In the genomic region with DNA sequence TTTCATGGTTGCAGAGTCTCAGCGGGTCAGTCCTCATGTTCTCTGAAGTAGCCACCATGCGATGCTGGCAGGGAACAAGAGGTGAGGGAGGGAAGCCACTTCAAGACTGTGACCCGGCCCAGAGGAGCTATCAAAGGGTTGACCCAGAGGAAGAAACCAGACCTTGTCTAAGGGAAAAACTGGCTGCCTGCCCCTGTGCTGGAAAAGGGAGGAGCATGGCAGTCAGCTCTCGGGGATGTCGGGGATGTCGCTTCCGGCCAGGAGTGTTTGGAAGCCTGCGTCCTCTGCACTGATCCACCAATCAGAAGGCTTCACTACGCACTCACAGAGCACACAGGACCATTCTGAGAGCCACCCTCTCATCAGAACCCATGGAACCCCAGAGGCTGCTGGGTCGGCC, we compare ENCODE assay signal across 10 mouse cellular contexts. TPM values are rescaled to one million over a fixed set of nuclear protein-coding genes. Genes with fewer than 3 reads are reported as not detected.
DNase-seq lines count a peak whose midpoint lies in the region; ATAC-seq and TF ChIP-seq lines count a peak whose summit lies in the region.
"Had no signal": no experiment of that assay in that cellular context is flagged by ENCODE, and none has a peak within 500 bp of the region (broad histone marks: within the 10 kb centered on the region; RNA-seq: fewer than 3 reads in every experiment).

No protein-coding gene starts in this region.

- H3K4me1 ChIP-seq in kidney, postnatal 0 days (replicated peaks; ENCODE audit: insufficient read depth, low read length), result 0 out of 2 replicates have a peak, but pooled peaks cover 12% of the 10 kb centered on the region
- peaks cover 47% of the 10 kb centered on the region for H3K4me1 ChIP-seq in forebrain, embryonic 14.5 days (ENCODE audit: control insufficient read depth, insufficient read depth, low read length)
- H3K4me1 ChIP-seq in hindbrain, embryonic 15.5 days (replicated peaks), result peaks cover 64% of the 10 kb centered on the region
- peaks cover 16% of the 10 kb centered on the region for H3K4me1 ChIP-seq in midbrain, embryonic 16.5 days (ENCODE audit: control insufficient read depth, insufficient read depth, low read length)
- H3K4me1 ChIP-seq in cerebellum, adult 2 months (ENCODE audit: control insufficient read depth, insufficient read depth, low read length), result peaks cover 40% of the 10 kb centered on the region

- no peaks in the 10 kb centered on the region for H3K36me3 ChIP-seq in kidney, postnatal 0 days (ENCODE audit: insufficient read depth, low read length)
- H3K36me3 ChIP-seq in forebrain, embryonic 14.5 days (ENCODE audit: control insufficient read depth, insufficient read depth, low read length), result no peaks in the 10 kb centered on the region
- H3K36me3 ChIP-seq in hindbrain, embryonic 15.5 days, result no peaks in the 10 kb centered on the region
- H3K36me3 ChIP-seq in midbrain, embryonic 16.5 days (ENCODE audit: control insufficient read depth, insufficient read depth, low read length), result no peaks in the 10 kb centered on the region
- H3K36me3 ChIP-seq: embryonic facial prominence, embryonic 13.5 days had no signal

- no peak overlapping the region for H3K27ac ChIP-seq in kidney, postnatal 0 days
- H3K27ac ChIP-seq in forebrain, embryonic 14.5 days (ENCODE audit: low read depth, low read length), result no peak overlapping the region
- peak overlapping the region; percentile 30 for H3K27ac ChIP-seq in hindbrain, embryonic 15.5 days (replicated peaks)
- 0 out of 2 replicates have a peak overlapping the region, but pooled peaks have one; percentile 5 for H3K27ac ChIP-seq in midbrain, embryonic 16.5 days (ENCODE audit: low read length)
- no peak overlapping the region for H3K27ac ChIP-seq in cerebellum, adult 2 months (ENCODE audit: insufficient read depth, low read length)
- H3K27ac ChIP-seq: embryonic facial prominence, embryonic 13.5 days had no signal

- H3K9me3 ChIP-seq in kidney, postnatal 0 days (replicated peaks; ENCODE audit: low read length), result no peaks in the 10 kb centered on the region
- no peaks in the 10 kb centered on the region for H3K9me3 ChIP-seq in forebrain, embryonic 14.5 days (replicated peaks; ENCODE audit: control insufficient read depth, low read length)
- H3K9me3 ChIP-seq in hindbrain, embryonic 15.5 days, result no peaks in the 10 kb centered on the region
- no peaks in the 10 kb centered on the region for H3K9me3 ChIP-seq in midbrain, embryonic 16.5 days (replicated peaks; ENCODE audit: control insufficient read depth, low read length, poor library complexity, severe bottlenecking)
- H3K9me3 ChIP-seq: embryonic facial prominence, embryonic 13.5 days had no signal

- TF ChIP-seq POLR2A in cerebellum, adult 2 months (IDR thresholded peaks at IDR 0.05; ENCODE audit: borderline replicate concordance, insufficient read depth, low read length), result no peak

- no peaks in the 10 kb centered on the region for H3K27me3 ChIP-seq in kidney, postnatal 0 days (ENCODE audit: insufficient read depth, low read length)
- no peaks in the 10 kb centered on the region for H3K27me3 ChIP-seq in forebrain, embryonic 14.5 days (replicated peaks; ENCODE audit: control insufficient read depth, insufficient read depth, low read length)
- H3K27me3 ChIP-seq in hindbrain, embryonic 15.5 days, result no peaks in the 10 kb centered on the region
- H3K27me3 ChIP-seq in midbrain, embryonic 16.5 days (ENCODE audit: control insufficient read depth, insufficient read depth, low read depth, low read length), result no peaks in the 10 kb centered on the region
- H3K27me3 ChIP-seq in cerebellum, adult 2 months (ENCODE audit: control insufficient read depth, insufficient read depth, low read length), result no peaks in the 10 kb centered on the region
- H3K27me3 ChIP-seq: embryonic facial prominence, embryonic 13.5 days had no signal

- no peak overlapping the region for H3K4me3 ChIP-seq in kidney, postnatal 0 days (replicated peaks; ENCODE audit: low read depth, low read length)
- H3K4me3 ChIP-seq in forebrain, embryonic 14.5 days (ENCODE audit: low read depth, low read length), result no peak overlapping the region
- no peak overlapping the region for H3K4me3 ChIP-seq in hindbrain, embryonic 15.5 days
- no peak overlapping the region for H3K4me3 ChIP-seq in midbrain, embryonic 16.5 days (ENCODE audit: low read depth, low read length)
- no peak overlapping the region for H3K4me3 ChIP-seq in cerebellum, adult 2 months (replicated peaks; ENCODE audit: insufficient read depth, low read depth, low read length)
- H3K4me3 ChIP-seq: embryonic facial prominence, embryonic 13.5 days had no signal

- no peak overlapping the region for H3K4me2 ChIP-seq in kidney, postnatal 0 days (ENCODE audit: low read length)
- 0 out of 2 replicates have a peak overlapping the region, but pooled peaks have one; percentile 12 for H3K4me2 ChIP-seq in forebrain, embryonic 14.5 days (ENCODE audit: low read length)
- no peak overlapping the region for H3K4me2 ChIP-seq in hindbrain, embryonic 15.5 days
- no peak overlapping the region for H3K4me2 ChIP-seq in midbrain, embryonic 16.5 days (ENCODE audit: low read length)
- H3K4me2 ChIP-seq: embryonic facial prominence, embryonic 13.5 days had no signal

- H3K9ac ChIP-seq in kidney, postnatal 0 days (ENCODE audit: low read depth, low read length), result no peak overlapping the region
- no peak overlapping the region for H3K9ac ChIP-seq in forebrain, embryonic 14.5 days (ENCODE audit: low read length)
- no peak overlapping the region for H3K9ac ChIP-seq in hindbrain, embryonic 15.5 days
- no peak overlapping the region for H3K9ac ChIP-seq in midbrain, embryonic 16.5 days (ENCODE audit: low read depth, low read length)
- H3K9ac ChIP-seq: embryonic facial prominence, embryonic 13.5 days had no signal

- ATAC-seq in kidney, postnatal 0 days (replicated peaks; ENCODE audit: low FRiP score, low read depth), result no peak
- no peak for ATAC-seq in forebrain, embryonic 14.5 days
- ATAC-seq in hindbrain, embryonic 15.5 days (ENCODE audit: low FRiP score, low read depth), result no peak
- no peak; the same call in 1 of the 2 replicates for ATAC-seq in midbrain, embryonic 16.5 days

- no peak for TF ChIP-seq CTCF in kidney, postnatal 0 days (IDR thresholded peaks at IDR 0.05; ENCODE audit: low read depth)
- no peak for TF ChIP-seq CTCF in cerebellum, adult 2 months (IDR thresholded peaks at IDR 0.05; ENCODE audit: borderline replicate concordance, insufficient read depth, low read depth, low read length)

- 45% methylated on average over 10 of the region's 10 CpGs for WGBS in kidney, postnatal 0 days
- 60% methylated on average over 10 of the region's 10 CpGs for WGBS in forebrain, embryonic 14.5 days
- WGBS in hindbrain, embryonic 15.5 days, result 60% methylated on average over 10 of the region's 10 CpGs
- 62% methylated on average over 10 of the region's 10 CpGs for WGBS in midbrain, embryonic 16.5 days
- 68% methylated on average over 10 of the region's 10 CpGs for whole genome bisulfite sequencing in cerebellum, adult 2 months

- peak; percentile 14 for DNase-seq in kidney, postnatal 0 days (ENCODE audit: low spot score)
- DNase-seq in kidney, adult 11 months, result no peak
- DNase-seq in forebrain, embryonic 14.5 days (ENCODE audit: low spot score), result no peak
- DNase-seq in cerebellum, adult 2 months, result no peak
- DNase-seq in liver, result no peak
- DNase-seq: layer of hippocampus, adult 9-11 months; thymus, postnatal 4 days had no signal

RNA-seq across cellular contexts. Expression of a gene that starts 12.8 kb away (rescaled TPM):
- 0.15 and 0.24 TPM in 2 replicates for polyA plus RNA-seq in kidney, postnatal 0 days (2015; fragmentation: Nextera tagmentation; extraction: Ambion mirVana)
- 30.0 and 32.9 TPM in 2 replicates for polyA plus RNA-seq in forebrain, embryonic 14.5 days (2014; fragmentation: Nextera tagmentation; extraction: Ambion mirVana)
- polyA plus RNA-seq in hindbrain, embryonic 15.5 days (2015; fragmentation: Nextera tagmentation; extraction: Ambion mirVana), result 4.0 and 4.4 TPM in 2 replicates
- 3.5 and 4.3 TPM in 2 replicates for polyA plus RNA-seq in midbrain, embryonic 16.5 days (2015; fragmentation: Nextera tagmentation; extraction: Ambion mirVana)
- polyA plus RNA-seq in cerebellum, adult 2 months (2012; rRNA removed), result 36.5 and 37.1 TPM in 2 replicates

Comparison
In these comparisons a context has a peak if more than half of its experiments do, and no peak if none do; other contexts are left out.
1. H3K27ac ChIP-seq: peak in hindbrain, embryonic 15.5 days (single experiment) and midbrain, embryonic 16.5 days (single experiment); none in kidney, postnatal 0 days (single experiment), forebrain, embryonic 14.5 days (single experiment) and cerebellum, adult 2 months (single experiment).